In genomic region chr17:84117756-84118155, GRCm38 (mm10) we compare ENCODE assay signal across 12 mouse cellular contexts.
A peak's percentile ranks its signal among the peaks of the same experiment; 100 is the strongest.
DNase-seq lines count a peak whose midpoint lies in the region; ATAC-seq and TF ChIP-seq lines count a peak whose summit lies in the region.
"Had no signal": no experiment of that assay in that cellular context is flagged by ENCODE, and none has a peak within 500 bp of the region (broad histone marks: within the 10 kb centered on the region; RNA-seq: fewer than 3 reads in every experiment).

No protein-coding gene starts in this region.

- no peaks in the 10 kb centered on the region for H3K9me3 ChIP-seq in kidney, embryonic 16.5 days (ENCODE audit: low read length)
- H3K9me3 ChIP-seq in intestine, embryonic 16.5 days (ENCODE audit: control insufficient read depth, low read length) = no peaks in the 10 kb centered on the region
- H3K9me3 ChIP-seq: hindbrain, embryonic 12.5 days had no signal

- DNase-seq in kidney, adult 18-20 months = peak; percentile 56
- DNase-seq in lung, postnatal 25 days (ENCODE audit: low spot score) = peak; percentile 71
- DNase-seq in right cerebral cortex, adult 18-20 months = no peak
- no peak for DNase-seq in layer of hippocampus, adult 11-12 months (ENCODE audit: low spot score)
- no peak for DNase-seq in cerebellum, adult 18-20 months
- DNase-seq: cerebellum, postnatal 14 days; right cerebral cortex, postnatal 25 days had no signal

- no peak overlapping the region for H3K4me2 ChIP-seq in kidney, embryonic 16.5 days (replicated peaks; ENCODE audit: low read depth, low read length)
- no peak overlapping the region for H3K4me2 ChIP-seq in intestine, embryonic 16.5 days (ENCODE audit: low read depth, low read length)
- H3K4me2 ChIP-seq: hindbrain, embryonic 12.5 days had no signal

- no peaks in the 10 kb centered on the region for H3K36me3 ChIP-seq in kidney, embryonic 16.5 days (ENCODE audit: insufficient read depth, low read length)
- no peaks in the 10 kb centered on the region for H3K36me3 ChIP-seq in intestine, embryonic 16.5 days (ENCODE audit: control insufficient read depth, insufficient read depth, low read length)
- H3K36me3 ChIP-seq: hindbrain, embryonic 12.5 days had no signal

- H3K9ac ChIP-seq in kidney, embryonic 16.5 days (replicated peaks; ENCODE audit: low read length) = no peak overlapping the region
- no peak overlapping the region for H3K9ac ChIP-seq in intestine, embryonic 16.5 days (ENCODE audit: low read depth, low read length)
- H3K9ac ChIP-seq: hindbrain, embryonic 12.5 days had no signal

- WGBS in kidney, embryonic 16.5 days = 41% methylated on average over 1 of the region's 1 CpGs
- 16% methylated on average over 1 of the region's 1 CpGs for WGBS in bone marrow, adult 2 months
- 50% methylated on average over 1 of the region's 1 CpGs for WGBS in intestine, embryonic 16.5 days

- no peak overlapping the region for H3K4me3 ChIP-seq in kidney, embryonic 16.5 days (ENCODE audit: low read length)
- H3K4me3 ChIP-seq in bone marrow, adult 2 months (replicated peaks; ENCODE audit: control insufficient read depth, low read depth, low read length) = no peak overlapping the region
- no peak overlapping the region for H3K4me3 ChIP-seq in intestine, embryonic 16.5 days (ENCODE audit: low read length)
- H3K4me3 ChIP-seq: hindbrain, embryonic 12.5 days; myocyte had no signal

- no peak for TF ChIP-seq POLR2A in bone marrow, adult 2 months (IDR thresholded peaks at IDR 0.05; ENCODE audit: borderline replicate concordance, control insufficient read depth, low read depth, low read length)

- no peaks in the 10 kb centered on the region for H3K27me3 ChIP-seq in kidney, embryonic 16.5 days (ENCODE audit: insufficient read depth, low read length)
- no peaks in the 10 kb centered on the region for H3K27me3 ChIP-seq in intestine, embryonic 16.5 days (replicated peaks; ENCODE audit: control insufficient read depth, insufficient read depth, low read length)
- H3K27me3 ChIP-seq: hindbrain, embryonic 12.5 days had no signal

- peaks cover 8% of the 10 kb centered on the region; the same call in 1 of the 2 replicates for H3K4me1 ChIP-seq in kidney, embryonic 16.5 days (ENCODE audit: insufficient read depth, low read length)
- H3K4me1 ChIP-seq in bone marrow, adult 2 months (ENCODE audit: control insufficient read depth, insufficient read depth, low read length) = peaks cover 21% of the 10 kb centered on the region
- H3K4me1 ChIP-seq in intestine, embryonic 16.5 days (ENCODE audit: control insufficient read depth, insufficient read depth, low read length) = peaks cover 17% of the 10 kb centered on the region

- no peak for ATAC-seq in kidney, embryonic 16.5 days (ENCODE audit: low FRiP score, low TSS enrichment)
- ATAC-seq in intestine, embryonic 16.5 days = 0 out of 2 replicates have a peak, but pooled peaks have one; percentile 7

- no peak for TF ChIP-seq CTCF in bone marrow, adult 2 months (IDR thresholded peaks at IDR 0.05; ENCODE audit: control insufficient read depth, insufficient read depth, low read length)

- no peak overlapping the region for H3K27ac ChIP-seq in kidney, embryonic 16.5 days (ENCODE audit: low read length)
- peak overlapping the region; percentile 96 for H3K27ac ChIP-seq in bone marrow, adult 2 months (ENCODE audit: control insufficient read depth, insufficient read depth, low read depth, low read length, poor library complexity)
- H3K27ac ChIP-seq in intestine, embryonic 16.5 days (ENCODE audit: low read length) = no peak overlapping the region
- H3K27ac ChIP-seq: hindbrain, embryonic 12.5 days had no signal

Comparison
In these comparisons a context has a peak if more than half of its experiments do, and no peak if none do; other contexts are left out.
1. DNase-seq: peak in kidney, adult 18-20 months (single experiment) and lung, postnatal 25 days (single experiment); none in right cerebral cortex, adult 18-20 months (single experiment), layer of hippocampus, adult 11-12 months (single experiment) and cerebellum, adult 18-20 months (0 of 2).